Mouse (Mus musculus) bone marrow, adult 2 months (tissue): ENCODE results near the gene Uba5. TPM values are rescaled to one million over a fixed set of nuclear protein-coding genes. Genes with fewer than 3 reads are reported as not detected.

ENCODE experiments used
- H3K27ac ChIP-seq: fragments of 200-500 bp; 2 replicates; pipeline ENCODE4 v1.5.1; 2012; ENCODE audit warnings: low read depth, mild to moderate bottlenecking, control low read depth, inconsistent platforms, low read length; ENCODE audit not compliant: control insufficient read depth, poor library complexity, insufficient read depth
- H3K4me1 ChIP-seq: fragments of 200-500 bp; 2 replicates; pipeline ENCODE4 v1.6.1; 2011; ENCODE audit warnings: low read length; ENCODE audit not compliant: control insufficient read depth, insufficient read depth
- H3K4me3 ChIP-seq: fragments of 200-500 bp; replicated peaks from 2 replicates; pipeline ENCODE3; 2011; ENCODE audit warnings: mild to moderate bottlenecking, low read depth, low read length, control low read depth; ENCODE audit not compliant: control insufficient read depth
- CTCF ChIP-seq: fragments of 200-500 bp; IDR thresholded peaks from 2 replicates; pipeline ENCODE4 v1.5.1; 2011; ENCODE audit warnings: low read length, control low read depth; ENCODE audit not compliant: control insufficient read depth, insufficient read depth
- POLR2A ChIP-seq: fragments of 200-500 bp; IDR thresholded peaks from 2 replicates; pipeline ENCODE4 v1.6.1; 2011; ENCODE audit warnings: low read depth, mild to moderate bottlenecking, control low read depth, low read length, borderline replicate concordance; ENCODE audit not compliant: control insufficient read depth
- WGBS: fragments of 180-500 bp; shearing (Covaris S2); methylation state at CpG from one replicate; pipeline ENCODE4 v1.1.7; 2018; 5-methylcytosine and 5-hydroxymethylcytosine counted together
- polyA plus RNA-seq: library from polyadenylated mRNA; stranded (reverse); fragments of >200 nt; gene quantifications from 2 replicates; pipeline ENCODE4 v1.2.4, GENCODE M21; 2011; ENCODE audit warnings: low replicate concordance; ENCODE audit not compliant: missing spikeins, insufficient read depth, insufficient read length

Uba5 gene
- polyA plus RNA-seq, 1 experiment: 25.3 TPM

DNA sequence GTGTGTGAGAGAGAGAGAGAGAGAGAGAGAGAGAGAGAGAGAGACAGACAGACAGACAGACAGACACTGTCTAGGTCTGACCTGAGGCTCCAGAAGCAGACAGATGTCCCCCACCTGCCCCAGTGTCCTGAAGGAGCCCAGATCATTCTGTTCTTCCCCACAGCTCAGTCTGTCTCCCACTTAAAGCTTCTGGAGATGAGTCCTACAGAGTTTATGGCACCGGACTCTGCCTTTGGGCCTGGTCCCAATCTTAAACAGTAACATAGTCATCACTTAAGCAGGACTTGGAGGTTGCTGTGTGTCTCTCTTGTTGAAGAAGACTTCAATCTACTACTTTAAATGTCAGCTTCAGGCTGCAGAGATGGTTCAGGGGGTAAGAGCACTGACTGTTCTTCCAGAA lies 15.8 kb upstream of the Uba5 start:
- 91% methylated on average over 1 of the region's 1 CpGs for WGBS
- no peak for TF ChIP-seq CTCF
- no peak for TF ChIP-seq POLR2A
- H3K4me1 ChIP-seq: no peaks in the 10 kb centered on the region; the same call in none of the 2 replicates

GRCm38 (mm10) chr9:104075808-104076207 lies 12.9 kb upstream of the Uba5 start:
- no peaks in the 10 kb centered on the region; the same call in none of the 2 replicates for H3K4me1 ChIP-seq
- no peak overlapping the region for H3K27ac ChIP-seq
- no peak for TF ChIP-seq CTCF
- TF ChIP-seq POLR2A: no peak
- WGBS: 78% methylated on average over 2 of the region's 2 CpGs
- no peak overlapping the region for H3K4me3 ChIP-seq

More for the DNA sequence above, 15.8 kb upstream of the Uba5 start:
- Histone ChIP-seq H3K4me3 (no peak overlapping the region), H3K27ac (no peak overlapping the region)

DNA sequence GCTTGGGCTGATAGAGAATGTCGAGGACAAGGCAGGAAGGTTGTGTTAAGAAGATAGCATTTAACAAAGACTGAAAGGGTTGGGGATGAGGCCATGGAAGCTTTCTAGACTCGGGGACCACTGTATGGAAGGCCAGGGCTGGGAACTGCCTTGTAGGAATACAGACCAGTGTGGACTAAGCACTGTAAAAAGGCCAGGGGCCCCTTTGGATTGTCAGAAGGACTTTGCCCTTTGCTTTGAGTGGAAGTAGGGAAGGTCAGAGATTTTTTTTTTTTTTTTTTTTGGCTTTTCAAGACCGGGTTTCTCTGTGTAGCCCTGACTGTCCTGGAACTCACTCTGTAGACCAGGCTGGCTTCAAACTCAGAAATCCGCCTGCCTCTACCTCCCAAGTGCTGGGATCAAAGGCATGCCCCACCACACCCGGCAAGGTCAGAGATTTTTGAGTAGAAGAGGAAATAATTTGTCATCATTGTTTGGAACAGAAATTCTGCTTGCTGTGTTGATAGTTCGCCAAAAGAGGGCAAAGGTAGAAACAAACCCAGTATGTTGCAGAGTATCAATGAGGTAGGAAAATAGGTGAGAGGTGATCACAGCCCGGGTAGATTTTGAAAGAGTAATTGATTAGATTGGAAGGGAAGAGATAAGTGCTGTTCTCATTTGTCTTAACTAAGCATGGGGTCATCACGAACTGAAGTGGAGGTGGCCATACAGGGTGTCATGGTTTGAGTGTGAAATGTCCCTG lies 8.1 kb upstream of the Uba5 start:
- H3K4me1 ChIP-seq: no peaks in the 10 kb centered on the region
- no peak for TF ChIP-seq POLR2A
- no peak for TF ChIP-seq CTCF
- H3K27ac ChIP-seq: no peak overlapping the region
- no peak overlapping the region for H3K4me3 ChIP-seq
- WGBS: 67% methylated on average over 8 of the region's 8 CpGs

GRCm38 (mm10) chr9:104070241-104070640 lies 7.3 kb upstream of the Uba5 start:
- H3K27ac ChIP-seq: no peak overlapping the region

GRCm38 (mm10) chr9:104064571-104064970 lies 1.6 kb upstream of the Uba5 start:
- H3K4me3 ChIP-seq: no peak overlapping the region
- H3K27ac ChIP-seq: no peak overlapping the region

More at GRCm38 (mm10) chr9:104070241-104070640, 7.3 kb upstream of the Uba5 start:
- WGBS: 57% methylated on average over 4 of the region's 4 CpGs
- no peaks in the 10 kb centered on the region for H3K4me1 ChIP-seq
- no peak overlapping the region for H3K4me3 ChIP-seq
- TF ChIP-seq POLR2A: no peak

GRCm38 (mm10) chr9:104063244-104063961 lies 469 bp upstream of the Uba5 start, which contains the start of gene Acad11:
TSS of gene Acad11 (plus strand) at chr9:104063377.
- TF ChIP-seq CTCF (no peak), POLR2A (0 out of 2 replicates have a peak, but pooled peaks have one; percentile 40)
- under 1% methylated on average over 30 of the region's 30 CpGs for WGBS
- Histone ChIP-seq H3K4me3 (peak within 1 kb of the TSS; percentile 80), H3K4me1 (no peaks in the 10 kb centered on the region; the same call in 1 of the 2 replicates), H3K27ac (peak within 1 kb of the TSS; percentile 25; the same call in 1 of the 2 replicates)

More at GRCm38 (mm10) chr9:104064571-104064970, 1.6 kb upstream of the Uba5 start:
- 30% methylated on average over 1 of the region's 1 CpGs for WGBS
- no peak for TF ChIP-seq POLR2A
- H3K4me1 ChIP-seq: no peaks in the 10 kb centered on the region; the same call in 1 of the 2 replicates

DNA sequence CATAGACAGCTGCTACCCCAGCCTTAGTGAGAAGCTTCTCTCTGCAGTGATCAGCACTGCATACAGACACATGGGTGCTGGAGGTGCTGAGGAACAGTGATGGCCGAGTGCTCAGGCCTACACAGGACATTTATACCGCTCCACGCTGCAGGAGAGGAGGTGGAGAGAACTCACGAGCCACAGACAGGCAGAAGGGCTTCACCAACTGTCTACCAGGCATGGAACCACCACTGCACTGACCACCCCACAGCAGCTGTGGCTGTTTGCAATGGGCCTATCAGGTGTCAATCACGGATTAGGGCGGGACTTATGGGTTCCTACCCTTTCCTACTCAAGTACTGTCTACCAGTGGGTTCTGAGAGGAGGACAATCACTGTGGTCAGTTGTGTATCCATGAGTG lies 11.9 kb downstream of the Uba5 start:
- 82% methylated on average over 6 of the region's 6 CpGs for WGBS
- TF ChIP-seq POLR2A (no peak), CTCF (no peak)
- no peaks in the 10 kb centered on the region for H3K4me1 ChIP-seq
- H3K27ac ChIP-seq: no peak overlapping the region
- no peak overlapping the region for H3K4me3 ChIP-seq

DNA sequence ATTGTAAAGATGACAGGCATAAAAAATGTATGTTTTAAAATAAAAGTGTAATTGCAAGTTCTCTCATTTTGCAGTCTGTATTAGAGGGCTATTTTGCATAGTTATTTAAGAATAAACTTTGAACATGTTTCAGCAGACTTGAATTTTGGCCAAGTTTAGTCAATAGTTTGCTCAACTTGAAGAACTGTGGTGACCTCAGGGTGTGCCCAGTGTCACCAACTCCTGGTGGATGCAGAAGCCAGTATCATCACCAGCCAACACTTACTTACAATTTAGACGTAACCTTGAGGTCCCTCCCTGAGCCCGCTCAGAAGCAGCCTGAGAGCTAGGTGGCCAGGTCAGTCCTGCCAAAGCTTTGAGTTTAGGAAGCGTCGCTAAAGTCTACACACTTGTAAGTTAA lies 19.3 kb downstream of the Uba5 start:
- no peak overlapping the region for H3K27ac ChIP-seq
- H3K4me3 ChIP-seq: no peak overlapping the region
- H3K4me1 ChIP-seq: no peaks in the 10 kb centered on the region; the same call in none of the 2 replicates
- 85% methylated on average over 4 of the region's 4 CpGs for WGBS
- TF ChIP-seq POLR2A (no peak), CTCF (no peak)
